Mouse (Mus musculus) lung, embryonic 16.5 days (tissue): ENCODE data around the gene Cdk6. TPM values are rescaled to one million over a fixed set of nuclear protein-coding genes. Genes with fewer than 3 reads are reported as not detected.

ENCODE experiments used
- ATAC-seq: fragments of 200-750 bp; cut with Nextera tagmentation; 2 replicates; pipeline ENCODE4 v1.8.0; 2017; ENCODE audit warnings: low read depth, mild to moderate bottlenecking, moderate library complexity
- H3K27ac ChIP-seq: fragments of 300-500 bp; sonication (generic); 2 replicates; pipeline ENCODE4 v1.5.1; 2014; ENCODE audit warnings: mild to moderate bottlenecking, control low read depth, low read length
- H3K27me3 ChIP-seq: fragments of 300-500 bp; sonication (generic); 2 replicates; pipeline ENCODE4 v1.6.1; 2014; ENCODE audit warnings: low read depth, low read length, mixed read lengths; ENCODE audit not compliant: control insufficient read depth, insufficient read depth
- H3K36me3 ChIP-seq: fragments of 300-500 bp; sonication (generic); 2 replicates; pipeline ENCODE4 v1.6.1; 2014; ENCODE audit warnings: low read length; ENCODE audit not compliant: control insufficient read depth, insufficient read depth
- H3K4me1 ChIP-seq: fragments of 300-500 bp; sonication (generic); replicated peaks from 2 replicates; pipeline ENCODE4 v1.6.1; 2014; ENCODE audit warnings: low read length, mixed read lengths; ENCODE audit not compliant: control insufficient read depth, insufficient read depth
- H3K4me2 ChIP-seq: fragments of 300-500 bp; sonication (generic); 2 replicates; pipeline ENCODE4 v1.6.1; 2014; ENCODE audit warnings: low read depth, low read length, control low read depth
- H3K4me3 ChIP-seq: fragments of 300-500 bp; sonication (generic); 2 replicates; pipeline ENCODE4 v1.5.1; 2014; ENCODE audit warnings: mild to moderate bottlenecking, low read length, control low read depth
- H3K9ac ChIP-seq: fragments of 300-500 bp; sonication (generic); 2 replicates; pipeline ENCODE4 v1.6.1; 2014; ENCODE audit warnings: low read length, control low read depth
- H3K9me3 ChIP-seq: fragments of 300-500 bp; sonication (generic); 2 replicates; pipeline ENCODE4 v1.6.1; 2016; ENCODE audit warnings: low read length; ENCODE audit not compliant: control insufficient read depth
- WGBS: fragments of 180-500 bp; shearing (Covaris S2); extraction: QIAGEN DNeasy Blood & Tissue Kit; methylation state at CpG from one replicate; pipeline ENCODE4 v1.1.7; 2014; 5-methylcytosine and 5-hydroxymethylcytosine counted together
- polyA plus RNA-seq: library from polyadenylated mRNA; unstranded; fragments of >200 nt; fragmentation: Nextera tagmentation; extraction: Ambion mirVana; gene quantifications from 2 replicates; pipeline ENCODE4 v1.2.1, GENCODE M21; 2015

Gene Cdk6
- polyA plus RNA-seq, 1 experiment from 2014 or later = 33.7 TPM

DNA sequence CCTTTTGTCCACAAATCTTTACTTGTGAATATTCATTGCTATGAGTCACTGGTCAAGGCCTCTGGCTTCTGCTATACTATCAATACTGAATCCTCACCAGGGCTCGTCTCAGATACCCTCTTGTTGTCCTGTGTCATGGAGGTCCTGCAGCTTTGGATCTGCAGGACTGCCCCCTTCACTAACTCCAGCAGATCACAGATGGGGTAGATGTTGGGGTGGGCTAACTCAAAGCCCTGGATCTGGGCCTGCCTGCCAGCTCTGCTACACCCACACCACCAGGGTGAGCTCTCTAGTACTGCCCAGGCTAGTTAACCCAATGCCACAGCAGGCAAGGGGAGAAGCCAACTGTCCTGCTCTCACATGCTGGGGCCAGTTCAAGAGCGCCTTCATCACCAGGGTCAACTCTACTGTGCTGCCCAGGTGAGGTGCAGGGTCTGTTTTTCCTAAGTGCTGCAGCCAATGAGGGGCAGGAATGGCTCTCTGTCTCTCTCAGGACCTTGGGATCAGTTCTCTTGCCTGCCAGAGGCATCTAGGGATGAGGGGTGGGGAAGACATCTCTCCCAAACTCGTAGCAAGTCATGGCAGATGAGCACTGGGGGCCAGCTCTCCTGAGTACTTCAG is 195.4 kb downstream of the Cdk6 start:
- ATAC-seq = no peak
- Histone ChIP-seq H3K9me3 (no peaks in the 10 kb centered on the region), H3K4me1 (no peaks in the 10 kb centered on the region), H3K4me3 (no peak overlapping the region), H3K4me2 (no peak overlapping the region), H3K9ac (no peak overlapping the region), H3K27me3 (no peaks in the 10 kb centered on the region), H3K36me3 (no peaks in the 10 kb centered on the region), H3K27ac (no peak overlapping the region)
- WGBS = 74% methylated on average over 3 of the region's 3 CpGs

GRCm38 (mm10) chr5:3538505-3539472 is 197.5 kb downstream of the Cdk6 start:
- no peaks in the 10 kb centered on the region for H3K4me1 ChIP-seq
- WGBS = 47% methylated on average over 11 of the region's 11 CpGs
- H3K9me3 ChIP-seq = no peaks in the 10 kb centered on the region
- no peak overlapping the region for H3K4me3 ChIP-seq
- no peaks in the 10 kb centered on the region for H3K36me3 ChIP-seq
- H3K27ac ChIP-seq = peak overlapping the region; percentile 75
- no peak overlapping the region for H3K4me2 ChIP-seq
- no peak overlapping the region for H3K9ac ChIP-seq
- no peaks in the 10 kb centered on the region for H3K27me3 ChIP-seq
- no peak for ATAC-seq

GRCm38 (mm10) chr5:3541871-3542270 is 200.6 kb downstream of the Cdk6 start:
- ATAC-seq = no peak
- Histone ChIP-seq H3K9ac (no peak overlapping the region), H3K4me1 (peaks cover 9% of the 10 kb centered on the region), H3K9me3 (no peaks in the 10 kb centered on the region), H3K4me2 (no peak overlapping the region), H3K27me3 (no peaks in the 10 kb centered on the region), H3K36me3 (no peaks in the 10 kb centered on the region), H3K4me3 (no peak overlapping the region), H3K27ac (no peak overlapping the region)
- 73% methylated on average over 6 of the region's 6 CpGs for WGBS

- Histone ChIP-seq H3K4me3 (peak within 1 kb of the TSS; percentile 68), H3K27me3 (no peaks in the 10 kb centered on the region), H3K4me1 (peaks cover 9% of the 10 kb centered on the region), H3K4me2 (peak within 1 kb of the TSS; percentile 83), H3K9ac (peak within 1 kb of the TSS; percentile 97), H3K9me3 (no peaks in the 10 kb centered on the region), H3K36me3 (no peaks in the 10 kb centered on the region), H3K27ac (peak within 1 kb of the TSS; percentile 88)
- WGBS = under 1% methylated on average over 62 of the region's 80 CpGs
- peak; percentile 96 for ATAC-seq
These were observed 202.6 kb downstream of the Cdk6 start, which contains the start of gene Fam133b for GRCm38 (mm10) chr5:3543629-3544479. Gene Fam133b (plus strand): TSS chr5:3543833.

GRCm38 (mm10) chr5:3544480-3544769 is 203.1 kb downstream of the Cdk6 start:
- Histone ChIP-seq H3K27me3 (no peaks in the 10 kb centered on the region), H3K4me1 (peaks cover 9% of the 10 kb centered on the region), H3K9ac (peak overlapping the region; percentile 97), H3K4me2 (peak overlapping the region; percentile 83), H3K9me3 (no peaks in the 10 kb centered on the region), H3K4me3 (peak overlapping the region; percentile 68), H3K27ac (no peak overlapping the region), H3K36me3 (no peaks in the 10 kb centered on the region)
- WGBS = 5% methylated on average over 7 of the region's 7 CpGs
- no peak for ATAC-seq

GRCm38 (mm10) chr5:3546226-3546625 is 204.9 kb downstream of the Cdk6 start:
- Histone ChIP-seq H3K9ac (no peak overlapping the region), H3K4me3 (no peak overlapping the region), H3K36me3 (no peaks in the 10 kb centered on the region), H3K9me3 (no peaks in the 10 kb centered on the region), H3K4me1 (peaks cover 9% of the 10 kb centered on the region), H3K27ac (no peak overlapping the region), H3K27me3 (no peaks in the 10 kb centered on the region), H3K4me2 (no peak overlapping the region)
- 85% methylated on average over 1 of the region's 1 CpGs for WGBS
- ATAC-seq = no peak

DNA sequence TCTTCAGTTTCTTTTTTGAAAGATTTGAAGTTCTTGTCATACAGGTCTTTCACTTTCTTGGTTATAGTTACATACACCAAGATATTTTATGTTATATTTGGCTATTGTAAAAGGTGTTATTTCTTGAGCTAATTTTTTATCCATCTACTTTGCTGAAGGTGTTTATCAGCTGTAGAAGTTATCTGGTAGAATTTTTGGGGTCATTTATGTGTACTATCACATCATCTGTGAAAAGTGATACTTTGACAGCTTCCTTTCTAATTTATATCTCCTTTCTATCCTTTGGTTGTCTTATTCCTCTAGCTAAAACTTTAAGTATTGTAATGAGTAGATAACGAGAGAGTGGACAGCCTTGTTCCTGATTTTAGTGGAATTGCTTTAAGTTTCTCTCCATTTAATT is 210.2 kb downstream of the Cdk6 start:
- WGBS = 81% methylated on average over 1 of the region's 1 CpGs
- H3K9ac ChIP-seq = no peak overlapping the region
- peaks cover 7% of the 10 kb centered on the region for H3K36me3 ChIP-seq
- H3K9me3 ChIP-seq = no peaks in the 10 kb centered on the region
- no peak overlapping the region for H3K4me3 ChIP-seq
- no peaks in the 10 kb centered on the region for H3K4me1 ChIP-seq
- ATAC-seq = no peak
- no peak overlapping the region for H3K27ac ChIP-seq
- H3K4me2 ChIP-seq = no peak overlapping the region
- no peaks in the 10 kb centered on the region for H3K27me3 ChIP-seq

- Histone ChIP-seq H3K4me2 (no peak overlapping the region), H3K9me3 (no peaks in the 10 kb centered on the region), H3K36me3 (peaks cover 11% of the 10 kb centered on the region), H3K27ac (no peak overlapping the region), H3K4me1 (no peaks in the 10 kb centered on the region), H3K27me3 (no peaks in the 10 kb centered on the region), H3K9ac (no peak overlapping the region), H3K4me3 (no peak overlapping the region)
- 74% methylated on average over 2 of the region's 2 CpGs for WGBS
- no peak for ATAC-seq
These were observed 212.9 kb downstream of the Cdk6 start for GRCm38 (mm10) chr5:3554198-3554597.

DNA sequence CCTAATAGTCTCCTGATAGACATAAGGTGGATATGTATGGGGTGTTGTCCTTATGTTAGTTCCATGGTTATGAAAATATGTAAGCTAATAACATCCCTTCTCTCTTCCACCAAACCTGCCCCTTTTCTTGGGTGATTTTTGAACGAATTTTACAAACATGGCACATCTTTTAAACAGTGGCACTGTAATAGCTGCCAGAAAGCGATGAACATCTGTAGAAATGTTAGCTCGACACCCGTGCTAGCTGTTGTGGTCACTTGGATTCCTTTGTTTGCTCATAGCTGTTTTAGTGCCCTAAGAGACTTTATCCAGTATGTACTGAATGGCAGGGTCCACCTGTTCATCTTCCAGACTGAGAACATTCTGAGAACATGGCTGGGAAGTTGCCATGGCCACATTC is 230.0 kb downstream of the Cdk6 start, which contains the start of gene 1700109H08Rik:
Gene 1700109H08Rik, plus strand, starts transcription at position 301 of the 400 bp plus-strand sequence.
- H3K36me3 ChIP-seq = peaks cover 70% of the 10 kb centered on the region

More for the DNA sequence above, 230.0 kb downstream of the Cdk6 start, which contains the start of gene 1700109H08Rik:
- ATAC-seq = no peak
- H3K27me3 ChIP-seq = no peaks in the 10 kb centered on the region
- no peak within 1 kb of the TSS for H3K4me2 ChIP-seq
- no peak within 1 kb of the TSS for H3K27ac ChIP-seq
- peaks cover 5% of the 10 kb centered on the region for H3K9me3 ChIP-seq
- no peak within 1 kb of the TSS for H3K9ac ChIP-seq
- no peak within 1 kb of the TSS for H3K4me3 ChIP-seq
- H3K4me1 ChIP-seq = no peaks in the 10 kb centered on the region
- WGBS = 93% methylated on average over 4 of the region's 4 CpGs
